Mouse (Mus musculus) hindbrain, embryonic 15.5 days (tissue): ENCODE results near the gene Plac8. TPM values are rescaled to one million over a fixed set of nuclear protein-coding genes. Genes with fewer than 3 reads are reported as not detected.

Experiments
- ATAC-seq: fragments of 200-750 bp; cut with Nextera tagmentation; 2 replicates; pipeline ENCODE4 v1.8.0; 2017; ENCODE audit warnings: low read depth, moderate number of reproducible peaks, moderate TSS enrichment; ENCODE audit not compliant: low FRiP score
- H3K27ac ChIP-seq: fragments of 300-500 bp; sonication (generic); replicated peaks from 2 replicates; pipeline ENCODE4 v1.5.1; 2015; ENCODE audit warnings: mild to moderate bottlenecking, inconsistent platforms
- H3K27me3 ChIP-seq: fragments of 300-500 bp; sonication (generic); 2 replicates; pipeline ENCODE4 v1.6.1; 2015; ENCODE audit warnings: control low read depth, inconsistent platforms
- H3K36me3 ChIP-seq: fragments of 300-500 bp; sonication (generic); 2 replicates; pipeline ENCODE4 v1.6.1; 2015; ENCODE audit warnings: control low read depth, inconsistent platforms
- H3K4me1 ChIP-seq: fragments of 300-500 bp; sonication (generic); replicated peaks from 2 replicates; pipeline ENCODE4 v1.6.1; 2015; ENCODE audit warnings: control low read depth, inconsistent platforms
- H3K4me2 ChIP-seq: fragments of 300-500 bp; sonication (generic); 2 replicates; pipeline ENCODE4 v1.6.1; 2015; ENCODE audit warnings: moderate library complexity, mild to moderate bottlenecking, inconsistent platforms
- H3K4me3 ChIP-seq: fragments of 300-500 bp; sonication (generic); 2 replicates; pipeline ENCODE4 v1.5.1; 2015; ENCODE audit warnings: mild to moderate bottlenecking, inconsistent platforms
- H3K9ac ChIP-seq: fragments of 300-500 bp; sonication (generic); 2 replicates; pipeline ENCODE4 v1.6.1; 2015; ENCODE audit warnings: inconsistent platforms
- H3K9me3 ChIP-seq: fragments of 300-500 bp; sonication (generic); 2 replicates; pipeline ENCODE4 v1.6.1; 2016; ENCODE audit warnings: control low read depth, inconsistent platforms
- WGBS: fragments of 180-500 bp; shearing (Covaris S2); methylation state at CpG from one replicate; pipeline ENCODE4 v1.1.7; 2015; 5-methylcytosine and 5-hydroxymethylcytosine counted together
- polyA plus RNA-seq: library from polyadenylated mRNA; unstranded; fragments of >200 nt; fragmentation: Nextera tagmentation; extraction: Ambion mirVana; gene quantifications from 2 replicates; pipeline ENCODE4 v1.2.1, GENCODE M21; 2015

The Plac8 gene
- polyA plus RNA-seq, 1 experiment from 2014 or later = 0.35 TPM

DNA sequence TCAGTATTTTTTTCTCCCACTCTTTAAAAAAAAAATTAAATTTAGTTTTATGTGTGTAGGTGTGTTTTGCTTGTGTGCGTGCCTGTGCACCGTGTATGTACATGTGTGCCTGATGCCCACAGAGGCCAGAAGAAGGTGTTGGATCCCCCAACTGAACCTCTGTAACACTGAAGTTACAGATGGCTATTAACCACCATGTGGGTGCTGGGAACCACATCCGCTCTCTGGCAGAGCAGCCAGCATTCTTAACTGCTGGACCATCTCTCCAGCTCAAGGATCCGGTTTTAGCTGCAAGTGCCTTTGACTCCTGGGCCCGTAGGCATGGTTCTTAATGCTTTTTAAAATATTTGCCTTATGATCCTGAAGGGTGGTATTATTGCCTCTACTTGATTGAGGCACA, 1.2 kb upstream of the Plac8 start:
- H3K4me2 ChIP-seq = no peak overlapping the region
- H3K4me1 ChIP-seq = no peaks in the 10 kb centered on the region
- ATAC-seq = no peak
- no peak overlapping the region for H3K9ac ChIP-seq
- no peak overlapping the region for H3K27ac ChIP-seq
- H3K9me3 ChIP-seq = no peaks in the 10 kb centered on the region
- H3K27me3 ChIP-seq = no peaks in the 10 kb centered on the region
- no peaks in the 10 kb centered on the region for H3K36me3 ChIP-seq
- 91% methylated on average over 5 of the region's 5 CpGs for WGBS
- no peak overlapping the region for H3K4me3 ChIP-seq

DNA sequence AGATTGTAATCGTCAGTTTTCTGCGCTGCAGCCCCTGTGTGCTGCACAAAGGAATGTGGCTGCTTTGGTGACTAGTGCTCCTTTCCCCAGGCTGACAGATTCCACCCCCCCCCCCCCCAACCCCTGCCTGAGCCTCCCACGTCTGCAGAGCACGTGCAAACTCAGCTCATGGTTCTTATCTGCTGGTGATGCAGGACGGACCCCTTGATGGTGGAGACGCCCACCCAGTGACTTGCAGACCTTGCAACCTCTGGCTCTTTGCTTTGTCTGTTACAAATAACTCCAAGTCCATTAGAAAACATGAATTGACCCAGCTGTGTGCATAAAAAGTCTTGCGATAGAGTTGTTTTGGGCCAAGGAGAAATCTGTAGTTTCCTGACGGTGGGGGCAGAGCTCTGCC, 1.3 kb downstream of the Plac8 start:
- no peak overlapping the region for H3K4me3 ChIP-seq
- ATAC-seq = no peak
- no peaks in the 10 kb centered on the region for H3K4me1 ChIP-seq
- H3K4me2 ChIP-seq = no peak overlapping the region
- no peaks in the 10 kb centered on the region for H3K9me3 ChIP-seq
- no peaks in the 10 kb centered on the region for H3K27me3 ChIP-seq
- H3K36me3 ChIP-seq = no peaks in the 10 kb centered on the region
- no peak overlapping the region for H3K27ac ChIP-seq
- WGBS = 41% methylated on average over 8 of the region's 8 CpGs
- no peak overlapping the region for H3K9ac ChIP-seq

DNA sequence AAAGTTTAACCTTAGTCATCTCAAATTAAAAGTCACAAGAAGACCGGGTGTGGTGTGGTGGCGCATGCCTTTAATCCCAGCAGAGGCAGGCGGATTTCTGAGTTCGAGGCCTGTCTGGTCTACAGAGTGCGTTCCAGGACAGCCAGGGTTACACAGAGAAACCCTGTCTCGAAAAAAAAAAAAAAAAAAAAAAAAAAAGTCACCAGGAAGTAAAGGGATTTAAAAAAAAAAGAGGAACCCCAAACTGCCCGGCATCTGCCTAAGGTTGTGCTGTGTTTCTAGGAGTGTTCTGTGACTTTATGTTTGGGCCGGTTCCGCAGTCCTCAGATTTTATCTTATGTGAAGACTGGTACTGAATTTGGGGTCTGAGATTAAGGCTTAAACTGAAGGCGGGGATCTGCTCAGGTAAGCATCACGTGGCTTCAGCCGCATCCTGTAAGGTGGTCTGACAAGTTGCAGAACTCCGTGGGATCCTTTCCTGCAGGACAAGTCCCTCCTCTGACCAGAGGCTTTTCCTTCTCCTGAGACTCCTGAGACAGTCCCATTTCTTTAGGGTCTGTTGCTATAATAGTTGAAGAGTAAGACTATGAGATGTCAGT, 1.9 kb downstream of the Plac8 start:
- Histone ChIP-seq H3K4me2 (no peak overlapping the region), H3K4me1 (no peaks in the 10 kb centered on the region), H3K4me3 (no peak overlapping the region), H3K9ac (no peak overlapping the region), H3K9me3 (no peaks in the 10 kb centered on the region), H3K27ac (no peak overlapping the region), H3K27me3 (no peaks in the 10 kb centered on the region), H3K36me3 (no peaks in the 10 kb centered on the region)
- 78% methylated on average over 13 of the region's 13 CpGs for WGBS
- ATAC-seq = no peak

DNA sequence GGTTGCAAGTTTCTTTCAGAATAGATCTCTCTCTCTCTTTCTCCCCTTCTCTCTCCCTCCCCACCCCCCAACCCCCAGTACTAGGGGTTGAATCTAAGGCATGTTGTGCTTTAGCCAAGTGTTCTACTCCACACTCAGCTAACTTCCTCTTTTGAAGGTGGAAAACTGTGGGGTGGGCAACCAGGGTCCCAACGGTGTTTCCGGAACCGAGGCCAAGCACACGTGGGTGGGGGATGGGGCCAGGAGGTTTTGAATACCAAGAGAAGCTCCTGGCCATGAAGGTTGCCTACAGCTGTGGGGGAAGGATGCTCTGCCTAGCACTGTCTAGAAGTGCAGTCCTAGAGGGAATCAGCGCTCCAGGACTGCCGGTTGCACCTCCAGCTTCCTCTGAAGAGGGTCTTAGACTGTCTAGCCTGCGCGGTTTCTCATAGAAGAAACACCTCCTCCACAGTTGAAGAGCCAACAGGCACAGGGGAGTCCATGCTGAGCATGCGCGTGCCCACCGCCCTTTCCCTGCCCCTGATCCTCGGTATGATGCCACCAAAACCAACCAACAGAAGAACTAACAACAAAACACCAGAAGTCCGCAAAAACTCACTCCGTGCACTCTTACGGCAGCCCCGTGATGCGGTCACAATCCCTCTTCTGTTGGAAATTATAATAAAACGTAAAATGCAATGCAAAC, 2.7 kb downstream of the Plac8 start:
- H3K4me3 ChIP-seq = no peak overlapping the region
- H3K4me2 ChIP-seq = no peak overlapping the region
- no peak overlapping the region for H3K27ac ChIP-seq
- no peak for ATAC-seq
- no peaks in the 10 kb centered on the region for H3K27me3 ChIP-seq
- no peaks in the 10 kb centered on the region for H3K36me3 ChIP-seq
- no peaks in the 10 kb centered on the region for H3K9me3 ChIP-seq
- 73% methylated on average over 18 of the region's 18 CpGs for WGBS
- no peak overlapping the region for H3K9ac ChIP-seq
- no peaks in the 10 kb centered on the region for H3K4me1 ChIP-seq

DNA sequence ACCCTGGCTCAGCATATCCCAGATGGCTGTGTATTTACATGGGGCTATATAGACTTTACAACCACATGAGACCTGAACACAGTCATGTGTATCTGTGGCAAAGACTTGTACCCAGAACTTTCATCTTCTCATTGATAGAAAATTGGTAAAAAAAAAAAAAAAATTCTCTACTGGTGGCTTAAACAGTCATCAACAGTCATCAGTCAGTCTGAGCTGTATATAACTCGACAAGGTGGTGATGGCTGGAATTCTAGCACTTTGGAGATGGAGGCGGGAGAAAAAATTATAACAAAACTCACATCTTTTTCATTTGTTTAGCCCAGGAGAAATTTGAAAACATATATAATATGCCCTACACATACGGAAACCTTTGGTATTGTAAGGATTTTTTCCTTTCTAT, 3.2 kb downstream of the Plac8 start:
- ATAC-seq = no peak
- 94% methylated on average over 3 of the region's 3 CpGs for WGBS
- Histone ChIP-seq H3K4me3 (no peak overlapping the region), H3K27me3 (no peaks in the 10 kb centered on the region), H3K36me3 (no peaks in the 10 kb centered on the region), H3K9me3 (no peaks in the 10 kb centered on the region), H3K4me1 (no peaks in the 10 kb centered on the region), H3K4me2 (no peak overlapping the region), H3K9ac (no peak overlapping the region), H3K27ac (no peak overlapping the region)

DNA sequence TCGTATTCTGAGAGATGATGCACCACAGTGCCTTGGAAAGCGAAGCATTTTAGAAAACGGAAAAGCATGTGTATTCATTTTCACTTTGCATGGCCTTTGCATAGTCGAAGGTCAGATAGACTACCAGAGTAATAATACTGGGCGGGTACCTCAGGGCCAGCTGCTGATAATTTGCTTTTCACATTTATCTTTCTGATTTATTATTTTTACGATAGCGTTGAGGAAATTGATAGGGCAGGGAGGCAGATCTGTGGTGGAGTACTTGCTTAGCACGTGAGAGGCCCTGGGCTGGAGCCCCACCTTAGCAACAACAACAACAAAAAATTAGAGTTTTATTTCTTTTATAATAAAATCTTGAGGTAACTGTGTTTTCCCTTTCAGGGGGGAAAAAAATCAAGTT, 3.9 kb downstream of the Plac8 start:
- no peaks in the 10 kb centered on the region for H3K9me3 ChIP-seq
- no peaks in the 10 kb centered on the region for H3K4me1 ChIP-seq
- no peak overlapping the region for H3K4me2 ChIP-seq
- H3K36me3 ChIP-seq = no peaks in the 10 kb centered on the region
- no peak overlapping the region for H3K4me3 ChIP-seq
- no peak for ATAC-seq
- H3K27me3 ChIP-seq = no peaks in the 10 kb centered on the region
- no peak overlapping the region for H3K27ac ChIP-seq
- WGBS = 89% methylated on average over 8 of the region's 8 CpGs
- H3K9ac ChIP-seq = no peak overlapping the region

DNA sequence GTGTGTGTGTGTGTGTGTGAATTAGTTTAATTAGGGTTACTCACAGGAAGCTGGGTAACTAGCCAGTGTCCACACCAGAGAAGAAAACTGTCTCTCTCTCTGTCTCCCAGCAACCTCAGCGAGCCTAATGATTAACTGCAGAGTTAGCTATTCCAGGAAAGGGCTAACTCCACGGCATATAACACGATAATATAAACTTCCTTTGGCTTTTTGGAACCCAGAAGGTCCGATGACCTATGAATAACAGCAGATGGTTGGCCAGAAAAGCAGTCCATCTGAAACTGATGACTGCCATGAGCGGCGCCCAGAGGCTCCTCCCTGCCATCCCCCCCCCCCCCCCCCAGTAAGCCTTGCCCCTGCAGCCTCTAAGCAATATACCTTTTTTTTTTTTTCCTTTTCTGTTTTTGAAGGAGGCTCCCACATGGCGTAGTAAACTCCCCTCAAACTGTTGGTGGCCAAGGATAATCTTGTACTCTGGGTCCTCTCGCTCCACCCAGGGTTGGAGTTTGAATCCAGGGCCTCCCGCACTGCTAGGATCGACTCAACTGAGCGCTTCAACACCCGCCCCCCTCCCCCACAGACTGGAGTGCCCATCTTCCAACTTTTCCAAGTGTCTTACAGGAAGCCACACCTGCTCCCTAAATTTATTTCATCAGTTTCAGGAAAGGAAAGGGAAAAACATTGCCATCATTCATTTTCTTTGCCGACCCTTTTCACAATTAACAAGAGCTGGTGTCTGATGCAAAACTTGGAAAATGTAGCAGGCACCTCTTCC, 4.6 kb downstream of the Plac8 start:
- H3K27me3 ChIP-seq = no peaks in the 10 kb centered on the region
- H3K4me1 ChIP-seq = no peaks in the 10 kb centered on the region
- H3K27ac ChIP-seq = no peak overlapping the region
- no peak overlapping the region for H3K9ac ChIP-seq
- H3K4me2 ChIP-seq = no peak overlapping the region
- no peaks in the 10 kb centered on the region for H3K36me3 ChIP-seq
- no peak for ATAC-seq
- no peak overlapping the region for H3K4me3 ChIP-seq
- no peaks in the 10 kb centered on the region for H3K9me3 ChIP-seq
- WGBS = 85% methylated on average over 12 of the region's 13 CpGs

DNA sequence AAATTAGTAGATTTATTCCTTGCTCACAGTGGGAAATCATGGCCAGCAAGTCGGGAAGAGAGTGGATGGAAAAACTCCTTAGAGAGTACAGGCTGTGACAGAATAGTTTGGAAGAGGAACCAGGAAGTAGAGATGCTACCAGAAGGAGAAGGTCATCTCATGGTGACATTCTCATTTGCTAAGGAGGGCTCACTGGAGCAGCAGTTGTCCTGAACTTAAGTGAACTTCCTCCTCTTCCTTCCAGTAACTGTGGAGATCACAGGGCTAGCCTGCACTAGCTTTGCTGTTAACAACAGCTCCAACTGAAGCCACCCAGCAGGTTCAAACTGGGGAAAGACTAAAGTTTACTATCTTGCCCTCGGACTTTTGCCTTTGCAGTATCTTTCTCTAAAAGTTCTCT, 5.2 kb downstream of the Plac8 start:
- Histone ChIP-seq H3K27me3 (no peaks in the 10 kb centered on the region), H3K9me3 (no peaks in the 10 kb centered on the region), H3K4me3 (no peak overlapping the region), H3K9ac (no peak overlapping the region), H3K27ac (no peak overlapping the region), H3K36me3 (no peaks in the 10 kb centered on the region), H3K4me2 (no peak overlapping the region), H3K4me1 (no peaks in the 10 kb centered on the region)
- WGBS = 72% methylated on average over 2 of the region's 2 CpGs
- ATAC-seq = no peak

DNA sequence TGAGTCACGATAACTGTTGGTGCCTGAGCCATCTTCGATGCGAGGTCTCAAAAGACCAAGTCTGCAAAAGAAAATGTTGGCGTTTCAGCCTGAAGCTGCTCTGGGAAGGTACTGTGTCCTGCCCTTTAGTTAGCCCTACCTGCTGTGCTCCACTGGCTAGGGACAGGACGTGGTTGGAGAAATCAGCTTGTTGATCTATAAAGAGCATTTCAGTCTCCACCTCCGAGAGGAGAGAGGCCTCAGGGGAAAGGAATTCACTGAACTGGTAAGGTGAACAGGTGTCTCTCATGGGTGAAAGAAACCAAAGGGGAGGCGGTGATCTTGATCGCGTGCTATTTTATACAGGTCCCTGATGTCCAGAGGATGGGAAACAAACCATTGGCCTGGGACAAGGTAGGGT, 9.3 kb downstream of the Plac8 start:
- Histone ChIP-seq H3K27ac (no peak overlapping the region), H3K27me3 (no peaks in the 10 kb centered on the region), H3K36me3 (no peaks in the 10 kb centered on the region), H3K4me1 (no peaks in the 10 kb centered on the region), H3K4me2 (no peak overlapping the region), H3K4me3 (no peak overlapping the region), H3K9me3 (no peaks in the 10 kb centered on the region), H3K9ac (no peak overlapping the region)
- ATAC-seq = no peak
- 88% methylated on average over 9 of the region's 9 CpGs for whole genome bisulfite sequencing

DNA sequence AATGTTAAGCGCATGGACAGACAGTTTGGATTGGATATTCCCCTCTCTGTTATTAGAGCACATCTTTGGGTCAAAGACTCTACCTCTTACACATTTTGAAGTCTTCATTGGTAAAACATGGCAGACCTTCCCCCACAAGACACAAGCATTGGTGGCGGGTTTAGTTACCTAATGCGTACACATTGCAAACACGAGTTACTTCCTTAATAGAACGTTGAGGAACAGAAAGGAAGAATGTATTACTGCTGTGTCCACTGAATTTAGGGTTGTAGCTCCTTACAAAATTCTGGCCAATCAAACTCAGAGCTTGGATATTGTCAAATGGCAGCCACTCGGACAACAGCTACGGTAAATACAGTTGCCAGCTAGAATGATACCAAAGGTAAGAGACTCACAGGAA, 12.7 kb downstream of the Plac8 start:
- H3K4me3 ChIP-seq = no peak overlapping the region
- H3K9me3 ChIP-seq = no peaks in the 10 kb centered on the region
- no peaks in the 10 kb centered on the region for H3K4me1 ChIP-seq
- H3K4me2 ChIP-seq = no peak overlapping the region
- WGBS = 98% methylated on average over 7 of the region's 7 CpGs
- no peak overlapping the region for H3K9ac ChIP-seq
- no peak for ATAC-seq
- H3K27me3 ChIP-seq = no peaks in the 10 kb centered on the region
- H3K27ac ChIP-seq = no peak overlapping the region
- no peaks in the 10 kb centered on the region for H3K36me3 ChIP-seq

DNA sequence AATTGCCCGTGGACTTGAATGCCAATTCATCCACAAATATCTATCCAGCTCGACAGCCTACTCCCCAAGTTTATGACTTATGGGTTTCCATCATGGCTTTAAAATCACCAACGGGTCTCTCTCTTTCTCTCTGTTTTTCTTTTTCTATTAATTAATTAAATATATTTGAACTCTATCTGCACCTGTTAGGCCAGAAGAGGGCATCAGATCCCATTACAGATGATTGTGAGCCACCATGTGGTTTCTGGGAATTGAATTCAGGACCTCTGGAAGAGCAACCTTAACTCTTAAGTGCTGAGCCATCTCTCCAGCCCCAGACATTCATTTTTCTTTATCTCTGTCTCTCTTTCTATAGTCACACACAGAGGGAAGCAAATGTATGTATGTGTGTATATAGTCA, 13.3 kb downstream of the Plac8 start:
- no peak for ATAC-seq
- H3K4me1 ChIP-seq = no peaks in the 10 kb centered on the region
- no peak overlapping the region for H3K4me2 ChIP-seq
- no peaks in the 10 kb centered on the region for H3K36me3 ChIP-seq
- H3K9ac ChIP-seq = no peak overlapping the region
- H3K9me3 ChIP-seq = no peaks in the 10 kb centered on the region
- no peak overlapping the region for H3K4me3 ChIP-seq
- no peaks in the 10 kb centered on the region for H3K27me3 ChIP-seq
- H3K27ac ChIP-seq = no peak overlapping the region
- 86% methylated on average over 3 of the region's 3 CpGs for WGBS

DNA sequence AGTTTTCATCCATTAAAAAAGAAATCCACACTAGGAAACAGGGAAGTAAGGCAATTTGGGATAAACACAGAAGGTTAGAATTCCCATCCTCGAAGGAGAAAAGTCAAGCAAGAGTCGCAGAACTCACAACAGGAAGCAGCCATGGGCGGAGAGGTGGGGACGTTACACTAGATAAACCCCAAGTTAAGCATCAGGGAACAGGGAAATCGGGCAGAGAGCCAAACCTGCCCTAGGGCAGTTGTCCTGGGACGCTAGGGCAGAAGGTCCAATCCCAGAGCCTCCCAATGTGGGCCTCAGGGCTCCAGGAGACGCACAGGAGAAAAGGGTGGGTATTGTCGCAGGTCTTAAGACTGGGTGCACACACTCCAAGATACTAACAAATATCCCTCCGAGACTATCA, 14.5 kb downstream of the Plac8 start:
- no peak overlapping the region for H3K4me2 ChIP-seq
- no peaks in the 10 kb centered on the region for H3K4me1 ChIP-seq
- H3K36me3 ChIP-seq = no peaks in the 10 kb centered on the region
- no peaks in the 10 kb centered on the region for H3K27me3 ChIP-seq
- no peak overlapping the region for H3K27ac ChIP-seq
- no peak overlapping the region for H3K4me3 ChIP-seq
- WGBS = 74% methylated on average over 9 of the region's 9 CpGs
- H3K9ac ChIP-seq = no peak overlapping the region
- ATAC-seq = no peak
- H3K9me3 ChIP-seq = no peaks in the 10 kb centered on the region
